In genomic region chr7:129790590-129791449, GRCm38 (mm10) we compare ENCODE assay signal across 11 mouse cellular contexts.
DNase-seq lines count a peak whose midpoint lies in the region; ATAC-seq and TF ChIP-seq lines count a peak whose summit lies in the region.
"Had no signal": no experiment of that assay in that cellular context is flagged by ENCODE, and none has a peak within 500 bp of the region (broad histone marks: within the 10 kb centered on the region; RNA-seq: fewer than 3 reads in every experiment).

No protein-coding gene starts in this region.

- H3K36me3 ChIP-seq in lung, embryonic 15.5 days = no peaks in the 10 kb centered on the region

- WGBS in lung, embryonic 15.5 days = 53% methylated on average over 6 of the region's 6 CpGs
- WGBS in lung, adult 2 months = 61% methylated on average over 6 of the region's 6 CpGs

- intact Hi-C loops in gastrocnemius, adult 2 months (cut with DNase I) = no loop called here

- no peak for TF ChIP-seq CTCF in gastrocnemius, adult 2 months (IDR thresholded peaks at IDR 0.05)
- no peak for TF ChIP-seq CTCF in lung, adult 2 months (IDR thresholded peaks at IDR 0.05; ENCODE audit: insufficient read depth, low read length)

- H3K4me1 ChIP-seq in lung, embryonic 15.5 days = peaks cover 43% of the 10 kb centered on the region
- H3K4me1 ChIP-seq in lung, adult 2 months (ENCODE audit: control insufficient read depth, insufficient read depth, low read length) = no peaks in the 10 kb centered on the region

- no peaks in the 10 kb centered on the region for H3K9me3 ChIP-seq in lung, embryonic 15.5 days

- no peak overlapping the region for H3K4me3 ChIP-seq in gastrocnemius, adult 2 months
- H3K4me3 ChIP-seq in lung, embryonic 15.5 days = no peak overlapping the region
- H3K4me3 ChIP-seq in lung, adult 2 months (replicated peaks; ENCODE audit: extremely low read depth, low read depth, low read length) = no peak overlapping the region

- DNase-seq in gastrocnemius, adult 2 months = peak; percentile 41
- no peak for DNase-seq in gastrocnemius, adult 8-10 months (ENCODE audit: low spot score in 2 of 2)
- DNase-seq in lung, adult 2 months = no peak
- peak; percentile 52 for DNase-seq in heart, postnatal 4 days
- peak; percentile 47 for DNase-seq in yolk sac, embryonic 10.5 days (ENCODE audit: low spot score)
- no peak for DNase-seq in adrenal gland, postnatal 25 days
- no peak for DNase-seq in right cerebral cortex, adult 18-20 months
- DNase-seq: kidney, postnatal 14 days had no signal

- ATAC-seq in lung, embryonic 15.5 days (ENCODE audit: borderline replicate concordance, extremely low read depth, low FRiP score, low TSS enrichment) = peak; percentile 15; the same call in 1 of the 2 replicates
- ATAC-seq: CD4-positive, CD25-positive, alpha-beta regulatory T cell, adult 4 months had no signal

- H3K27ac ChIP-seq in gastrocnemius, adult 2 months = no peak overlapping the region
- peak overlapping the region; percentile 63 for H3K27ac ChIP-seq in lung, embryonic 15.5 days

- TF ChIP-seq POLR2A in lung, adult 2 months (IDR thresholded peaks at IDR 0.05; ENCODE audit: borderline replicate concordance, extremely low read depth, low read depth, low read length) = no peak

- H3K27me3 ChIP-seq in lung, embryonic 15.5 days = no peaks in the 10 kb centered on the region

- no peak overlapping the region for H3K9ac ChIP-seq in lung, embryonic 15.5 days

- H3K4me2 ChIP-seq in lung, embryonic 15.5 days = no peak overlapping the region
- H3K4me2 ChIP-seq: midbrain, embryonic 11.5 days had no signal

Comparison
In these comparisons a context has a peak if more than half of its experiments do, and no peak if none do; other contexts are left out.
1. DNase-seq: peak in gastrocnemius, adult 2 months (single experiment), heart, postnatal 4 days (single experiment) and yolk sac, embryonic 10.5 days (single experiment); none in gastrocnemius, adult 8-10 months (0 of 2), lung, adult 2 months (single experiment), adrenal gland, postnatal 25 days (single experiment) and right cerebral cortex, adult 18-20 months (single experiment).